In genomic region chr5:64805131-64805872, GRCm38 (mm10) we compare ENCODE assay signal across 8 mouse cellular contexts. TPM values are rescaled to one million over a fixed set of nuclear protein-coding genes. Genes with fewer than 3 reads are reported as not detected.
DNase-seq lines count a peak whose midpoint lies in the region; ATAC-seq and TF ChIP-seq lines count a peak whose summit lies in the region.

No protein-coding gene starts in this region.

- peak; percentile 57 for DNase-seq in kidney, postnatal 0 days (ENCODE audit: low spot score)
- DNase-seq in kidney, adult 8-10 months = no peak
- DNase-seq in hindbrain, embryonic 14.5 days (ENCODE audit: low spot score) = no peak
- no peak for DNase-seq in midbrain, postnatal 0 days (ENCODE audit: low spot score)
- DNase-seq in layer of hippocampus, postnatal 14 days (ENCODE audit: low spot score in 2 of 2) = no peak
- no peak for DNase-seq in right cerebral cortex, adult 18-20 months

- peak overlapping the region; percentile 84 for H3K27ac ChIP-seq in kidney, postnatal 0 days
- peak overlapping the region; percentile 79; the same call in 1 of the 2 replicates for H3K27ac ChIP-seq in bone marrow, adult 2 months (ENCODE audit: control insufficient read depth, insufficient read depth, low read depth, low read length, poor library complexity)
- H3K27ac ChIP-seq in hindbrain, embryonic 14.5 days = peak overlapping the region; percentile 80
- peak overlapping the region; percentile 71 for H3K27ac ChIP-seq in midbrain, postnatal 0 days (ENCODE audit: low read depth, low read length)

- H3K4me3 ChIP-seq in kidney, postnatal 0 days (replicated peaks; ENCODE audit: low read depth, low read length) = peak overlapping the region; percentile 96
- peak overlapping the region; percentile 69 for H3K4me3 ChIP-seq in bone marrow, adult 2 months (replicated peaks; ENCODE audit: control insufficient read depth, low read depth, low read length)
- H3K4me3 ChIP-seq in hindbrain, embryonic 14.5 days (replicated peaks; ENCODE audit: low read length) = peak overlapping the region; percentile 86
- peak overlapping the region; percentile 87 for H3K4me3 ChIP-seq in midbrain, postnatal 0 days (ENCODE audit: low read depth, low read length)

- H3K9me3 ChIP-seq in kidney, postnatal 0 days (replicated peaks; ENCODE audit: low read length) = no peaks in the 10 kb centered on the region
- no peaks in the 10 kb centered on the region for H3K9me3 ChIP-seq in hindbrain, embryonic 14.5 days (ENCODE audit: control insufficient read depth, low read length)
- no peaks in the 10 kb centered on the region for H3K9me3 ChIP-seq in midbrain, postnatal 0 days (ENCODE audit: low read length)

- peaks cover 28% of the 10 kb centered on the region for H3K4me1 ChIP-seq in kidney, postnatal 0 days (replicated peaks; ENCODE audit: insufficient read depth, low read length)
- H3K4me1 ChIP-seq in bone marrow, adult 2 months (ENCODE audit: control insufficient read depth, insufficient read depth, low read length) = peaks cover 13% of the 10 kb centered on the region
- H3K4me1 ChIP-seq in hindbrain, embryonic 14.5 days (replicated peaks; ENCODE audit: control insufficient read depth, insufficient read depth, low read length) = peaks cover 27% of the 10 kb centered on the region
- peaks cover 6% of the 10 kb centered on the region; the same call in 1 of the 2 replicates for H3K4me1 ChIP-seq in midbrain, postnatal 0 days (ENCODE audit: insufficient read depth, low read length)

- WGBS in kidney, postnatal 0 days = 7% methylated on average over 7 of the region's 7 CpGs
- 31% methylated on average over 7 of the region's 7 CpGs for WGBS in bone marrow, adult 2 months
- WGBS in hindbrain, embryonic 14.5 days = 2% methylated on average over 7 of the region's 7 CpGs
- 5% methylated on average over 7 of the region's 7 CpGs for WGBS in midbrain, postnatal 0 days

- no peak for ATAC-seq in kidney, postnatal 0 days (replicated peaks; ENCODE audit: low FRiP score, low read depth)
- ATAC-seq in hindbrain, embryonic 14.5 days (ENCODE audit: low FRiP score) = no peak
- no peak for ATAC-seq in midbrain, postnatal 0 days (ENCODE audit: low FRiP score)
- no peak for ATAC-seq in activated CD4-positive, CD25-positive, alpha-beta regulatory T cell, adult 4 months

- no peak for TF ChIP-seq CTCF in kidney, postnatal 0 days (IDR thresholded peaks at IDR 0.05; ENCODE audit: low read depth)
- TF ChIP-seq CTCF in bone marrow, adult 2 months (IDR thresholded peaks at IDR 0.05; ENCODE audit: control insufficient read depth, insufficient read depth, low read length) = no peak
- TF ChIP-seq CTCF in midbrain, postnatal 0 days (IDR thresholded peaks at IDR 0.05) = no peak

- TF ChIP-seq POLR2A in bone marrow, adult 2 months (IDR thresholded peaks at IDR 0.05; ENCODE audit: borderline replicate concordance, control insufficient read depth, low read depth, low read length) = no peak

- H3K4me2 ChIP-seq in kidney, postnatal 0 days (ENCODE audit: low read length) = peak overlapping the region; percentile 67
- peak overlapping the region; percentile 84 for H3K4me2 ChIP-seq in hindbrain, embryonic 14.5 days (replicated peaks)
- peak overlapping the region; percentile 51 for H3K4me2 ChIP-seq in midbrain, postnatal 0 days (ENCODE audit: low read depth, low read length, poor library complexity, severe bottlenecking)

- H3K9ac ChIP-seq in kidney, postnatal 0 days (ENCODE audit: low read depth, low read length) = peak overlapping the region; percentile 24
- peak overlapping the region; percentile 93 for H3K9ac ChIP-seq in hindbrain, embryonic 14.5 days
- peak overlapping the region; percentile 25 for H3K9ac ChIP-seq in midbrain, postnatal 0 days (replicated peaks; ENCODE audit: low read length, poor library complexity, severe bottlenecking)

- H3K27me3 ChIP-seq in kidney, postnatal 0 days (ENCODE audit: insufficient read depth, low read length) = no peaks in the 10 kb centered on the region
- H3K27me3 ChIP-seq in hindbrain, embryonic 14.5 days (ENCODE audit: control insufficient read depth, insufficient read depth, low read length) = no peaks in the 10 kb centered on the region
- no peaks in the 10 kb centered on the region for H3K27me3 ChIP-seq in midbrain, postnatal 0 days (ENCODE audit: insufficient read depth, low read length)

- no peaks in the 10 kb centered on the region for H3K36me3 ChIP-seq in kidney, postnatal 0 days (ENCODE audit: insufficient read depth, low read length)
- H3K36me3 ChIP-seq in hindbrain, embryonic 14.5 days (replicated peaks; ENCODE audit: control insufficient read depth, insufficient read depth) = no peaks in the 10 kb centered on the region
- no peaks in the 10 kb centered on the region for H3K36me3 ChIP-seq in midbrain, postnatal 0 days (ENCODE audit: insufficient read depth, low read length)

RNA-seq across cellular contexts. Expression of gene Klf3, which starts 2.1 kb away (rescaled TPM):
- 60.6 and 65.6 TPM in 2 replicates for polyA plus RNA-seq in kidney, postnatal 0 days (2015; fragmentation: Nextera tagmentation; extraction: Ambion mirVana)
- 60.7 and 72.8 TPM in 2 replicates for polyA plus RNA-seq in bone marrow, adult 2 months (2011; ENCODE audit: insufficient read depth, insufficient read length, low replicate concordance, missing spikeins)
- 24.3 and 25.8 TPM in 2 replicates for polyA plus RNA-seq in hindbrain, embryonic 14.5 days (2014; fragmentation: Nextera tagmentation; extraction: Ambion mirVana)
- total RNA-seq in midbrain, postnatal 0 days (2014; rRNA removed) = 12.3 and 14.9 TPM in 2 replicates
- polyA plus RNA-seq in midbrain, postnatal 0 days (2015; fragmentation: Nextera tagmentation; extraction: Ambion mirVana) = 26.7 and 28.9 TPM in 2 replicates
- 10 to 100 TPM; 46.4 TPM for total RNA-seq in layer of hippocampus, postnatal 14 days (2021)
- 10 to 100 TPM; 64.9 to 76.7 TPM for polyA plus RNA-seq in activated CD4-positive, CD25-positive, alpha-beta regulatory T cell, adult 4 months (2017; shearing (Covaris generic))

Comparison
In these comparisons a context has a peak if more than half of its experiments do, and no peak if none do; other contexts are left out.
1. H3K9ac ChIP-seq: peak in every context shown above with its lines; median percentile 93 in hindbrain, embryonic 14.5 days; 25 in midbrain, postnatal 0 days; 24 in kidney, postnatal 0 days.